Mouse (Mus musculus) liver, embryonic 13.5 days (tissue): Measurements from ENCODE around the gene Lipc. TPM values are rescaled to one million over a fixed set of nuclear protein-coding genes. Genes with fewer than 3 reads are reported as not detected.
A peak's percentile ranks its signal among the peaks of the same experiment; 100 is the strongest.
"Not testable (repeated sequence)": the region's sequence is repeated elsewhere in the genome, so short reads cannot be mapped to it uniquely, and the experiment has no call there.

Experiments
- ATAC-seq: fragments of 200-750 bp; cut with Nextera tagmentation; 2 replicates; pipeline ENCODE4 v1.8.0; 2017; ENCODE audit warnings: low read depth, mild to moderate bottlenecking, moderate number of reproducible peaks, moderate library complexity
- DNase-seq: peaks from one replicate; pipeline ENCODE4 v3.0.0; 2022
- H3K27ac ChIP-seq: fragments of 300-500 bp; sonication (generic); 2 replicates; pipeline ENCODE4 v1.5.1; 2015; ENCODE audit warnings: moderate library complexity, mild to moderate bottlenecking, inconsistent platforms
- H3K27me3 ChIP-seq: fragments of 300-500 bp; sonication (generic); 2 replicates; pipeline ENCODE4 v1.6.1; 2015; ENCODE audit warnings: mild to moderate bottlenecking, inconsistent platforms
- H3K36me3 ChIP-seq: fragments of 300-500 bp; sonication (generic); 2 replicates; pipeline ENCODE4 v1.6.1; 2015; ENCODE audit warnings: mild to moderate bottlenecking, inconsistent platforms
- H3K4me1 ChIP-seq: fragments of 300-500 bp; sonication (generic); replicated peaks from 2 replicates; pipeline ENCODE4 v1.6.1; 2015; ENCODE audit warnings: inconsistent platforms
- H3K4me2 ChIP-seq: fragments of 300-500 bp; sonication (generic); 2 replicates; pipeline ENCODE4 v1.6.1; 2015; ENCODE audit warnings: inconsistent platforms, mild to moderate bottlenecking, moderate library complexity
- H3K4me3 ChIP-seq: fragments of 300-500 bp; sonication (generic); replicated peaks from 2 replicates; pipeline ENCODE4 v1.5.1; 2015; ENCODE audit warnings: mild to moderate bottlenecking, inconsistent platforms
- H3K9ac ChIP-seq: fragments of 300-500 bp; sonication (generic); 2 replicates; pipeline ENCODE4 v1.6.1; 2015; ENCODE audit warnings: mild to moderate bottlenecking, inconsistent platforms
- H3K9me3 ChIP-seq: fragments of 300-500 bp; sonication (generic); replicated peaks from 2 replicates; pipeline ENCODE4 v1.6.1; 2016; ENCODE audit warnings: inconsistent platforms
- WGBS: fragments of 180-500 bp; shearing (Covaris S2); methylation state at CpG from one replicate; pipeline ENCODE4 v1.1.7; 2015; ENCODE audit not compliant: insufficient replicate concordance; 5-methylcytosine and 5-hydroxymethylcytosine counted together
- polyA plus RNA-seq: library from polyadenylated mRNA; unstranded; fragments of >200 nt; fragmentation: Nextera tagmentation; extraction: Ambion mirVana; gene quantifications from 2 replicates; pipeline ENCODE4 v1.2.1, GENCODE M21; 2015

The Lipc gene
- polyA plus RNA-seq, 1 experiment from 2014 or later, result 19.7 TPM

DNA sequence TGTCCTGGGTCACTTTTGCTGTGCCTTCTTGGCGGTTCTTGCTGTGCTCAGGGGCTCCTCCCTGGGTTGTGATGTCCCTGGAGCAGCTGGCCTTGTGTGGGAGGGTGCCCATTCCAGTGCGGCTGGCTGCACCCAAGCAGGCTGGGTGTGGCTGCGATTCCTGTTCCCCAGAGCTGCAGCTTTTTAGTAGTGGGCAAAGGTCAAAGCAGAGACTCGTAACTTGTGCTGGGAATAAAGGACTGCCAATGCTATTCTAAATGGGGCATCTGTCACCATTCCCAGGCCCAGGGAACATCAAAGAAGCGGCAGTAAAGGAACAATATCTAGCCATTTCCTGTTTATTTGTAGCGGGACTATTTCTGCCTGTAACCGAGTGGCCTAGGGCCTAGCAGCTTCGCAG lies 88.7 kb downstream of the Lipc start:
- H3K27ac ChIP-seq, result peak overlapping the region; percentile 79
- peak; percentile 76 for ATAC-seq

DNA sequence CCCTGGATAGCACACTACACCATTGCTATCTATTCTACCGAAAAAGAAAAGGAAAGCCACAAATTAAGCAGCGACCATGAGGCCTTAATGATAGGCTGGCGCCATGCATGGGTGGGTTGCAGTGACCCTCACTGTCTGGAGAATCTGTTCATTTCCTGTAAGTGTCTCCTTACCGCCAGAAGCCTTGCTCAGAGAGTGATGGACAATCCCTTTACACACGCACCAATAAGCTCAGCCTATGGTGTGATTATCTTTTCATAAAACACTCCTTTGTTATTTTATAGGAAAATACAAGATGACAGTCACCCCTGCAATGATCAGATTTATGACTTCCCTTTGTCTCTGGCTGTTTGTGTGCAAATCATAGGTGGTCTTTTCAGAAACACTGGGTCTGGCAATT lies 92.8 kb downstream of the Lipc start:
- 55% methylated on average over 5 of the region's 5 CpGs for WGBS
- no peak for DNase-seq

More for the DNA sequence above, 88.7 kb downstream of the Lipc start:
- Histone ChIP-seq H3K4me2 (peak overlapping the region; percentile 13; the same call in 1 of the 2 replicates), H3K9ac (peak overlapping the region; percentile 45; the same call in 1 of the 2 replicates), H3K9me3 (no peaks in the 10 kb centered on the region), H3K4me1 (peaks cover 52% of the 10 kb centered on the region), H3K27me3 (no peaks in the 10 kb centered on the region), H3K36me3 (no peaks in the 10 kb centered on the region), H3K4me3 (no peak overlapping the region)
- 42% methylated on average over 8 of the region's 8 CpGs for WGBS
- no peak for DNase-seq

GRCm38 (mm10) chr9:70855868-70856267 lies 96.2 kb downstream of the Lipc start:
- H3K27me3 ChIP-seq, result no peaks in the 10 kb centered on the region
- 68% methylated on average over 6 of the region's 6 CpGs for WGBS
- H3K27ac ChIP-seq, result peak overlapping the region; percentile 21; the same call in 1 of the 2 replicates
- no peak overlapping the region for H3K4me2 ChIP-seq
- H3K36me3 ChIP-seq, result no peaks in the 10 kb centered on the region
- no peak for DNase-seq
- H3K4me1 ChIP-seq, result peaks cover 56% of the 10 kb centered on the region
- ATAC-seq, result peak; percentile 62
- H3K9me3 ChIP-seq, result no peaks in the 10 kb centered on the region
- peak overlapping the region; percentile 14; the same call in 1 of the 2 replicates for H3K9ac ChIP-seq
- H3K4me3 ChIP-seq, result no peak overlapping the region

More for the DNA sequence above, 92.8 kb downstream of the Lipc start:
- H3K4me2 ChIP-seq, result no peak overlapping the region
- no peak overlapping the region for H3K4me3 ChIP-seq
- H3K4me1 ChIP-seq, result peaks cover 53% of the 10 kb centered on the region
- no peaks in the 10 kb centered on the region for H3K27me3 ChIP-seq
- H3K36me3 ChIP-seq, result no peaks in the 10 kb centered on the region
- H3K9me3 ChIP-seq, result no peaks in the 10 kb centered on the region
- no peak for ATAC-seq
- no peak overlapping the region for H3K9ac ChIP-seq
- 0 out of 2 replicates have a peak overlapping the region, but pooled peaks have one; percentile 10 for H3K27ac ChIP-seq

DNA sequence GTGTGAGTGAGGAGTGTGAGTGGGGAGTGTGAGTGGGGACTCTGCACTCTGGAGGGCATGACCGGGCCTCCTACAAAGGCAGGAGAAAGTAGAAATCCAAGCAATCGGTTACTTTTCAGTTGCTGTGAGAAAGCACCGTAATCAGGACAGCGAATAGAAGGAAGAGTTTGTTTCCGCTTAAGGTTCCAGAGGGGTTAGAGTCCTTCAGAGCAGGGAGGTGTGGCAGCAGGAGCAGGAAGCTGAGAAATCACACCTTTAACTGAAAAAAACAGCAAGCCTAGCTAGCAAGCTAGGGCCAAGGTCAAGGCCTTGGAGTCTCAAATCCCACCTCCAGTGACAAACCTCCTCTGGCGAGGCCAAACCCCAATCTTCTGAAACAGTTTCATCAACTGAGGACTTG lies 97.1 kb downstream of the Lipc start:
- H3K36me3 ChIP-seq, result no peaks in the 10 kb centered on the region
- H3K4me1 ChIP-seq, result peaks cover 58% of the 10 kb centered on the region
- WGBS, result 65% methylated on average over 6 of the region's 6 CpGs
- H3K27ac ChIP-seq, result 0 out of 2 replicates have a peak overlapping the region, but pooled peaks have one; percentile 3
- no peak for ATAC-seq
- no peak overlapping the region for H3K4me3 ChIP-seq
- H3K9me3 ChIP-seq, result no peaks in the 10 kb centered on the region
- no peaks in the 10 kb centered on the region for H3K27me3 ChIP-seq
- no peak overlapping the region for H3K4me2 ChIP-seq
- peak overlapping the region; percentile 14; the same call in 1 of the 2 replicates for H3K9ac ChIP-seq
- no peak for DNase-seq

DNA sequence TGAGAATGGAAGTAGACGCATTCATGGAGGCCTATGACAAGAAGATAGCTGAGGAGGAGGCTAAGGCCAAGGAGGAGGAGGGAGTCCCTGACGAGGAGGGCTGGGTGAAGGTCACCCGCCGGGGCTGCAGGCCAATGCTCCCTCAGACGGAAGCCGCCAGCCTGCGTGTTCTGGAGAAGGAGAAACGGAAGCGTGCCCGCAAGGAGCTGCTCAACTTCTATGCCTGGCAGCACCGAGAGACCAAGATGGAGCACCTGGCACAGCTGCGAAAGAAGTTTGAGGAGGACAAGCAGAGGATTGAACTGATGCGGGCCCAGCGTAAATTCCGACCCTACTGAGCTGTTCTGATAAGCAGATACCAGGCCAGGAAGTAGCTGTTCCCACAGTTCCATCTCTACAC lies 98.9 kb downstream of the Lipc start:
- not testable (repeated sequence) for H3K36me3 ChIP-seq, H3K9me3 ChIP-seq, H3K4me2 ChIP-seq, H3K4me3 ChIP-seq, H3K27me3 ChIP-seq, H3K27ac ChIP-seq, ATAC-seq, DNase-seq
- 64% methylated on average over 15 of the region's 15 CpGs for WGBS
- H3K4me1 ChIP-seq, result peaks cover 56% of the 10 kb centered on the region
- peak overlapping the region; percentile 39; the same call in 1 of the 2 replicates for H3K9ac ChIP-seq

DNA sequence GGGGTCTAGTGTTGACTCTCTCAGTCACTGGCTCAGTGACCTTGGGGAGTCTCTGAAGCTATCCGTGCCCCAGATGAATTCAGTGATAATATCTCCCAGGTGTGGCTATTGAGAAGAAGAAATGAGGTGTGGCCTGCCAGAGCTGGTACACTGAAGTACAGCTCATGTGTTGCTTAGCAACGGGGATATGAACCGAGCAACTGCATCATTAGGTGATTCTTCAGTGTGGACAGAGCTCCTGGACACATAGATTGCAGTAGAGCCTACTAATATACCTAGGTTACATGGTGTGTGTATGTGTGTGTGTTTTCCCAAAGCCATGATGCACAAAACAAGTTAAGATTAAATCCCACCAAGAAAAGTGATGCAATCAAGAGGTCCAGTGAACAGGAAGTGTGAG lies 100.5 kb downstream of the Lipc start:
- WGBS, result 65% methylated on average over 3 of the region's 3 CpGs
- Histone ChIP-seq H3K9ac (no peak overlapping the region), H3K9me3 (no peaks in the 10 kb centered on the region), H3K36me3 (no peaks in the 10 kb centered on the region), H3K4me3 (no peak overlapping the region), H3K4me1 (peaks cover 68% of the 10 kb centered on the region), H3K4me2 (no peak overlapping the region), H3K27ac (no peak overlapping the region), H3K27me3 (no peaks in the 10 kb centered on the region)
- ATAC-seq (no peak), DNase-seq (no peak)

- Histone ChIP-seq H3K4me1 (peaks cover 62% of the 10 kb centered on the region), H3K36me3 (no peaks in the 10 kb centered on the region), H3K27ac (peak overlapping the region; percentile 92), H3K9me3 (no peaks in the 10 kb centered on the region), H3K4me3 (peak overlapping the region; percentile 46), H3K27me3 (no peaks in the 10 kb centered on the region), H3K9ac (peak overlapping the region; percentile 73), H3K4me2 (peak overlapping the region; percentile 73)
- DNase-seq (no peak), ATAC-seq (peak; percentile 53)
- WGBS, result 14% methylated on average over 10 of the region's 10 CpGs
Observed at GRCm38 (mm10) chr9:70848135-70848770, 103.8 kb downstream of the Lipc start.

DNA sequence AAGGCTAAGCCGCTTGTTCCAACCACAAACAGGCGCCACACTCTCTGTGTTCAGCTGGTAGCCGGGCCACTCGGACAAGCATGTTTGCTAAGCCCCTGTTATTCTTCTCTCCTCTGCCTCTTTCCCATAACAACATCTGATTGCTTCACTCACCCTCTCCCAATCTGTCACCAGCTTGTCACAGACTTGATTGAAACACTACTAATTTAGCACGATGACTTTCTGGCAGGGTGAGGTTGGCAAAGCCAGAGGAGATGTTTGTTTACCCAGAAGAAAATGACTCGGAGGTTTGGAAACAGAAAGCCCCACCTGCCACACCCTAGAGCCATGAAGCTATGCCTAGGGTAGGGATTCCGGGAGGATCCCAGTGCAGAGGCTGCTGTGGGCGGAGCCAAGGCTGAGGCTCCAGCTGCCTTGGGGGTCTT lies 104.4 kb downstream of the Lipc start:
- Histone ChIP-seq H3K4me3 (peak overlapping the region; percentile 46), H3K9ac (peak overlapping the region; percentile 73)
- 16% methylated on average over 8 of the region's 8 CpGs for WGBS

DNA sequence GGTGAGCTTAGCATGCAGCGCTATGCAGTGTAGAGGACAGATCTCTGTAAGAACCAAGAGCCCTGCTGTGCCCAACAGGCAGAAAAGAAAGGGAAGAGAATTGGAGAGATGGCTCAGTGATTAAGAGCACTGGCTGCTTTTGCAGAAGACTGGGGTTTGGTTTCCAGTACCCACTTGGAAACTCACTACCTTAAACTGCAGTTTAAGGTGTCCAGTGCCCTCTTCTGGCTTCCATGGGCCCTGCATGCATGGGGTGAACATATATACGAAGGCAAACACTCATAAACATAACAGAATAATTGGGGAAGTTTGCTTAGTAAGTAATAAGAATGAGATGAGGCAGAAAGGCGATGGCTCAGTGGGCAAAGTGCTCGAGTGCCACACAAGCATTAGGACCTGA lies 108.8 kb downstream of the Lipc start:
- Histone ChIP-seq H3K9ac (no peak overlapping the region), H3K4me1 (peaks cover 83% of the 10 kb centered on the region), H3K9me3 (no peaks in the 10 kb centered on the region), H3K36me3 (no peaks in the 10 kb centered on the region), H3K4me3 (no peak overlapping the region), H3K4me2 (no peak overlapping the region), H3K27ac (peak overlapping the region; percentile 100), H3K27me3 (no peaks in the 10 kb centered on the region)
- no peak for DNase-seq
- no peak for ATAC-seq
- WGBS, result 87% methylated on average over 4 of the region's 4 CpGs

More for the DNA sequence above, 104.4 kb downstream of the Lipc start:
- H3K4me1 ChIP-seq, result peaks cover 62% of the 10 kb centered on the region
- peak overlapping the region; percentile 73 for H3K4me2 ChIP-seq
- DNase-seq (peak; percentile 48), ATAC-seq (peak; percentile 88)
- no peaks in the 10 kb centered on the region for H3K36me3 ChIP-seq
- H3K27me3 ChIP-seq, result no peaks in the 10 kb centered on the region
- H3K9me3 ChIP-seq, result no peaks in the 10 kb centered on the region
- peak overlapping the region; percentile 92 for H3K27ac ChIP-seq

- no peak overlapping the region for H3K4me3 ChIP-seq
- no peaks in the 10 kb centered on the region for H3K27me3 ChIP-seq
- H3K4me2 ChIP-seq, result no peak overlapping the region
- peaks cover 83% of the 10 kb centered on the region for H3K4me1 ChIP-seq
- H3K27ac ChIP-seq, result peak overlapping the region; percentile 100
- no peaks in the 10 kb centered on the region for H3K9me3 ChIP-seq
- WGBS, result 40% methylated on average over 5 of the region's 6 CpGs
- peak; percentile 57 for ATAC-seq
- no peaks in the 10 kb centered on the region for H3K36me3 ChIP-seq
- peak overlapping the region; percentile 42; the same call in 1 of the 2 replicates for H3K9ac ChIP-seq
- no peak for DNase-seq
Observed at GRCm38 (mm10) chr9:70842300-70842941, 109.6 kb downstream of the Lipc start.

DNA sequence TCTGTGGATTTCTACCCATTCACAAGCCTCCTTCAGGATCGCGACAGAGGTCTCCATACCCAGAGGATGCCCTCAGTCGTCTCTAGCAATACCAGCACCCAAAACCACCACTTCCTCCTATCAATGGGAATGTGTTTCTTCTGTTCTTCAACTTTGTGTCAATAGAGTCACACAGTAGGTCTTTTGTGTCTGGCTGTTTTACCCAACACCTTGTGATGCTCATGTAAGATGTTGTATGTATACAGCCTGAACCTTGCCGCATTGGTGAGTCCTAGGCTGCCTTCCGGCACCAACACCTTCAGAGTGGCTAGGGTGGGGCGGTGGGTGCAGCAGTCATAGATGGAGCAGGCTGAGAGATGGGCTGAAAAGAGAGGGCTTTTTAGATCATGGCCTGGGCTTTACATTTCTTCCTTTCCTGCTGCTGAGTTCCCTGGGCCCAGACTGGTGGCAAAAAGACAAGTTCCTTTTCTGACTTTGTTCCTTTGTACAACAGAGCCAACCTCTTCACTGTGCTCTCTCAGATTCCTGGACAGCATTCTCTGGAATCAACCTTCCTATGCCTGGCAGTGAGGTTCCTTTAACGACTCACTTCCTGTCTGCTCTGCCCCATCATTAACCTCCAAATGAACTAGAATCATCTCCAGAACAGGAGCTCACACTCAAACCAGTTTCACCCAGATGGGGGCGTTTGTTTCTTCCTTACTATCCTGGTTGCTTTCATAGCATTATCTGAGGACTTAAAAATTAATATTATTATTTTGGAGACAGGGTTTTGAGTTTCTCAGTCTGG lies 110.4 kb downstream of the Lipc start:
- ATAC-seq (no peak), DNase-seq (no peak)
- Histone ChIP-seq H3K27me3 (no peaks in the 10 kb centered on the region), H3K4me1 (peaks cover 83% of the 10 kb centered on the region), H3K4me2 (no peak overlapping the region), H3K9me3 (no peaks in the 10 kb centered on the region), H3K27ac (peak overlapping the region; percentile 100), H3K36me3 (no peaks in the 10 kb centered on the region), H3K4me3 (no peak overlapping the region), H3K9ac (peak overlapping the region; percentile 8; the same call in 1 of the 2 replicates)
- 63% methylated on average over 8 of the region's 8 CpGs for WGBS
